In genomic region chr4:44110771-44111170, GRCm38 (mm10) we compare ENCODE assay signal across 27 mouse cellular contexts.
"Had no signal": no experiment of that assay in that cellular context is flagged by ENCODE, and none has a peak within 500 bp of the region (broad histone marks: within the 10 kb centered on the region; RNA-seq: fewer than 3 reads in every experiment).

No protein-coding gene starts in this region.

- H3K4me3 ChIP-seq: gastrocnemius, adult 2 months; heart, adult 2 months; heart, embryonic 10.5 days; heart, embryonic 13.5 days; heart, embryonic 15.5 days; hindbrain, embryonic 10.5 days; hindbrain, embryonic 12.5 days; layer of hippocampus, adult 2 months; left cerebral cortex, adult 2 months; limb, embryonic 10.5 days; limb, embryonic 12.5 days; liver, embryonic 13.5 days had no signal

- ATAC-seq: hindbrain, embryonic 16.5 days; inflammation-experienced regulatory T-cells, adult 6 months; intestine, embryonic 16.5 days had no signal

- H3K9ac ChIP-seq: heart, embryonic 13.5 days; heart, embryonic 15.5 days; hindbrain, embryonic 12.5 days; hindbrain, embryonic 14.5 days; limb, embryonic 12.5 days; liver, embryonic 13.5 days had no signal

- H3K9me3 ChIP-seq: heart, embryonic 10.5 days; heart, embryonic 13.5 days; heart, embryonic 15.5 days; hindbrain, embryonic 10.5 days; hindbrain, embryonic 12.5 days; limb, embryonic 10.5 days; limb, embryonic 12.5 days; liver, embryonic 13.5 days had no signal

- H3K36me3 ChIP-seq: heart, embryonic 10.5 days; heart, embryonic 13.5 days; heart, embryonic 15.5 days; hindbrain, embryonic 10.5 days; hindbrain, embryonic 12.5 days; limb, embryonic 10.5 days; limb, embryonic 12.5 days; liver, embryonic 13.5 days had no signal

- H3K4me2 ChIP-seq: heart, embryonic 13.5 days; heart, embryonic 15.5 days; hindbrain, embryonic 12.5 days; hindbrain, embryonic 14.5 days; limb, embryonic 12.5 days; liver, embryonic 11.5 days; liver, embryonic 13.5 days had no signal

- H3K27me3 ChIP-seq: heart, embryonic 13.5 days; heart, embryonic 15.5 days; hindbrain, embryonic 12.5 days; limb, embryonic 12.5 days had no signal

- H3K27ac ChIP-seq: gastrocnemius, adult 2 months; heart, adult 2 months; heart, embryonic 10.5 days; heart, embryonic 13.5 days; heart, embryonic 15.5 days; hindbrain, embryonic 10.5 days; hindbrain, embryonic 12.5 days; hindbrain, embryonic 14.5 days; layer of hippocampus, adult 2 months; left cerebral cortex, adult 2 months; limb, embryonic 10.5 days; limb, embryonic 12.5 days; liver, embryonic 13.5 days had no signal

- DNase-seq: gastrocnemius, adult 2 months; gastrocnemius, postnatal 10 days; gastrocnemius, postnatal 25 days; heart, adult 2 months; heart, postnatal 10 days; heart, postnatal 4 days; kidney, adult 18-20 months; kidney, adult 8-10 months; kidney, postnatal 10 days; kidney, postnatal 25 days; kidney, postnatal 4 days; liver; liver, embryonic 13.5 days had no signal
